Mouse (Mus musculus): Measurements from ENCODE around the gene Adcy4.

Gene Adcy4

GRCm38 (mm10) chr14:55758363-55758784 is 25.5 kb downstream of the Adcy4 start, which contains the start of gene Cideb:
TSS of gene Cideb (minus strand) at chr14:55758458.
- no peak for DNase-seq (ENCODE audit: low read depth in 1 of 2, low spot score in 2 of 2)

- DNase-seq (ENCODE audit: low read depth in 1 of 2, low spot score in 2 of 2), result no peak
These were observed 26.3 kb downstream of the Adcy4 start for GRCm38 (mm10) chr14:55757566-55757965.

- no peak for DNase-seq (ENCODE audit: low read depth in 1 of 2, low spot score in 2 of 2)
These were observed 36.6 kb downstream of the Adcy4 start for GRCm38 (mm10) chr14:55747051-55747847.

- peak in 1 of 2 experiments; percentile 18 for DNase-seq (ENCODE audit: low read depth in 1 of 2, low spot score in 2 of 2)
These were observed 38.0 kb downstream of the Adcy4 start for GRCm38 (mm10) chr14:55745861-55746237.

GRCm38 (mm10) chr14:55745180-55745860 is 38.6 kb downstream of the Adcy4 start, which contains the start of the genes Dhrs1 and Nop9:
TSS of gene Dhrs1 (minus strand) at chr14:55745690.
TSS of gene Nop9 (plus strand) at chr14:55745693.
- peak; percentile 56 to 81 for DNase-seq (ENCODE audit: low read depth in 1 of 2, low spot score in 2 of 2)

- DNase-seq (ENCODE audit: low read depth in 1 of 2, low spot score in 2 of 2), result peak; percentile 69 to 89
These were observed 40.2 kb downstream of the Adcy4 start for GRCm38 (mm10) chr14:55743711-55744110.

- no peak for DNase-seq (ENCODE audit: low read depth in 1 of 2, low spot score in 2 of 2)
These were observed 46.7 kb downstream of the Adcy4 start for GRCm38 (mm10) chr14:55737086-55737687.

- no peak for DNase-seq (ENCODE audit: low read depth in 1 of 2, low spot score in 2 of 2)
These were observed 48.1 kb downstream of the Adcy4 start for GRCm38 (mm10) chr14:55735758-55736157.

- DNase-seq (ENCODE audit: low read depth in 1 of 2, low spot score in 2 of 2), result no peak
These were observed 48.6 kb downstream of the Adcy4 start for GRCm38 (mm10) chr14:55735334-55735733.

- no peak for DNase-seq (ENCODE audit: low read depth in 1 of 2, low spot score in 2 of 2)
These were observed 49.0 kb downstream of the Adcy4 start for GRCm38 (mm10) chr14:55734869-55735268.

GRCm38 (mm10) chr14:55733889-55734288 is 50.0 kb downstream of the Adcy4 start:
- no peak for DNase-seq (ENCODE audit: low read depth in 1 of 2, low spot score in 2 of 2)

GRCm38 (mm10) chr14:55730531-55731032 is 53.3 kb downstream of the Adcy4 start:
- DNase-seq (ENCODE audit: low read depth in 1 of 2, low spot score in 2 of 2), result no peak

GRCm38 (mm10) chr14:55730116-55730515 is 53.8 kb downstream of the Adcy4 start:
- no peak for DNase-seq (ENCODE audit: low read depth in 1 of 2, low spot score in 2 of 2)

GRCm38 (mm10) chr14:55727889-55728685 is 55.8 kb downstream of the Adcy4 start:
- DNase-seq (ENCODE audit: low read depth in 1 of 2, low spot score in 2 of 2), result no peak

- no peak for DNase-seq (ENCODE audit: low read depth in 1 of 2, low spot score in 2 of 2)
These were observed 57.6 kb downstream of the Adcy4 start for GRCm38 (mm10) chr14:55726261-55726660.

- DNase-seq (ENCODE audit: low read depth in 1 of 2, low spot score in 2 of 2), result peak; percentile 63 to 65
These were observed 59.5 kb downstream of the Adcy4 start for GRCm38 (mm10) chr14:55724411-55724871.

GRCm38 (mm10) chr14:55723433-55723832 is 60.5 kb downstream of the Adcy4 start:
- no peak for DNase-seq (ENCODE audit: low read depth in 1 of 2, low spot score in 2 of 2)

- DNase-seq (ENCODE audit: low read depth in 1 of 2, low spot score in 2 of 2), result no peak
These were observed 61.4 kb downstream of the Adcy4 start for GRCm38 (mm10) chr14:55722438-55722945.

- peak; percentile 81 to 84 for DNase-seq (ENCODE audit: low read depth in 1 of 2, low spot score in 2 of 2)
These were observed 62.0 kb downstream of the Adcy4 start, which contains the start of gene Rabggta for GRCm38 (mm10) chr14:55721700-55722437. TSS of gene Rabggta (minus strand) at chr14:55722263.

- DNase-seq (ENCODE audit: low read depth in 1 of 2, low spot score in 2 of 2), result no peak
These were observed 62.8 kb downstream of the Adcy4 start for GRCm38 (mm10) chr14:55721076-55721475.
